Mouse (Mus musculus) kidney, adult 8-10 months (tissue): ENCODE results near the gene Cntrob.
A peak's percentile ranks its signal among the peaks of the same experiment; 100 is the strongest.

Source experiments
- DNase-seq, 2 experiments: peaks; one replicate each; pipeline ENCODE4 v3.0.0; 2022

Gene Cntrob

DNA sequence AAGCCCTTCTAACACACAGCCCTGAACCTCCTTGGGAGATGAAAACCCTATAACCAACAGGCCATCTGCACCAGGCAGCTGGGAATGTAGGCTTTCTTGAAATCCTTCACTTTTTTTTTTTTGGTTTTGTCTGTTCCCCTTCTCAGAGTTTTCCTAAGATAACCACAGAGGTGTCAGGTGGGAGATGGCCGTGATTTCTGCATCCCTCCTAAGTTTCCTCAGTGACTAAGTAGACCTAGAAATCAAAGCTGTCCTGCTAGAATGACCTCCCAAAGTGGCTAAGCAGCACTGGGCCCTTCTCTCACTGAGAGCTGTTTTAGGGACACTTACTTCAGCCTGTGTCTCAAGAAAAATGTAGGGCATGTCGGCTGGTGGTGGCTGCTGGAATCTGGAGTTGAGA lies 25.8 kb downstream of the Cntrob start:
- DNase-seq, result no peak

- no peak for DNase-seq
Observed at GRCm38 (mm10) chr11:69295286-69295685, 28.3 kb downstream of the Cntrob start.

GRCm38 (mm10) chr11:69291111-69291510 lies 32.5 kb downstream of the Cntrob start:
- no peak for DNase-seq

- no peak for DNase-seq
Observed at GRCm38 (mm10) chr11:69277267-69277666, 46.3 kb downstream of the Cntrob start.

GRCm38 (mm10) chr11:69276081-69276480 lies 47.5 kb downstream of the Cntrob start:
- DNase-seq, result no peak

GRCm38 (mm10) chr11:69275650-69276049 lies 47.9 kb downstream of the Cntrob start:
- DNase-seq, result no peak

GRCm38 (mm10) chr11:69272122-69272740 lies 51.3 kb downstream of the Cntrob start:
- peak; percentile 48 to 85 for DNase-seq

- DNase-seq, result peak; percentile 32 to 70
Observed at GRCm38 (mm10) chr11:69269575-69269974, 54.0 kb downstream of the Cntrob start.

- DNase-seq, result no peak
Observed at GRCm38 (mm10) chr11:69268100-69268499, 55.5 kb downstream of the Cntrob start.

- DNase-seq, result no peak
Observed at GRCm38 (mm10) chr11:69267341-69267740, 56.2 kb downstream of the Cntrob start.

GRCm38 (mm10) chr11:69266253-69266652 lies 57.3 kb downstream of the Cntrob start:
- no peak for DNase-seq

- no peak for DNase-seq
Observed at GRCm38 (mm10) chr11:69265410-69265809, 58.2 kb downstream of the Cntrob start.

DNA sequence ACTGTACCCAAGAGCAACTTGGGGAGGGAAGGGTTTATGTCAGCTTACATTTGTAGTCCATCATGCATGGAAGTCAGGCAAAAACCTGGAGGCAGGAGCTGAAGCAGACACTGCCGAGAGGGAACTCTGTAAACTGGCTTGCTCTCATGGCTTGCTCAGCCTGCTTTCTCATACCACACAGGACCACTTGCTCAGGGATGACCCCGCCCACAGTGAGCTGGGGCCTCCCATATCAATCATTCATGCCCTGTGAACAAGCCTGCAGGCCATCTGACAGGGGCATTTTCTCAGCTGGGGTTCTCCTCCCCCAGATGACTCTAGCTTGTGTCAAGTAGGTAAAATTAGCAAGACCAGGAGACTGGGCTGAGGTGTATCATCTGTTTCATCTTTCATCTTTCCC lies 59.3 kb downstream of the Cntrob start:
- no peak for DNase-seq

DNA sequence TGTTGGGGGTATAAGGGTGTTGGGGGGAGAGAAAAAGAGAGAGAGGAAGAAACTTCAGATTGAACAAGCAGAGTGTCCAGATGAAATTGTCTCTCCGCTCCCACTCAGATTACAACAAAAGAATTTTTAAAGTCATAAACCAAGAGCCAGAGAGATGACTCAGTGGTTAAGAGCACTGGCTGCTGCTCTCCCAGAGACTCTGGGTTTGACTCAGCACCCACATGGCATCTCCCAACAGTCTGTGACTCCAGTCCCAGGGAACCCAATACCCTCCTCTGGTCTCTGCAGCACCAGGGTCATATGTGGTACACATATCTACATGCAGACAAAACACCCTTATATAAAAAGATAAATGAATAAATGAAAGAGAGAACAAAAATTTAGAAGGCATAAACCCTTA lies 63.5 kb downstream of the Cntrob start:
- DNase-seq, result no peak

- DNase-seq, result no peak
Observed at GRCm38 (mm10) chr11:69258287-69258686, 65.3 kb downstream of the Cntrob start.

DNA sequence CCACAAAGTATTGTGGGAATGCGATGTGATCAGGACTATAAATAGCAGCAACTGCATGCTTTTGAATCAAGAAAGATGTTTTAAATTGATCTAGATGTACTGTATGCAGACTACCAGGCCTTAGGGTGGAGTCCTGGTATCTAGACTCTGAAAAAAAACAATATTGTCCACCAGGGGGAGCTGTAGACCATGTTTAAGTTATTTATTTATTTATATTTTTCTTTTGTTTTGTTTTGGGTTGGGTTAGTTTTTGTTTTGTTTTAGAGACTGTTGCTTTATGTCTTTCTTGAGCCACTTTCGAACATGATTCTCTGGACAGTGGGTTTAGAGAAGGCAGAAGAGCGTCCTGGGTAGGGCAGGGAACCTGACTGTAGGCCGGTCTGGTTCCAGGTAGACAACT lies 65.8 kb downstream of the Cntrob start:
- peak in 1 of 2 experiments; percentile 17 for DNase-seq

DNA sequence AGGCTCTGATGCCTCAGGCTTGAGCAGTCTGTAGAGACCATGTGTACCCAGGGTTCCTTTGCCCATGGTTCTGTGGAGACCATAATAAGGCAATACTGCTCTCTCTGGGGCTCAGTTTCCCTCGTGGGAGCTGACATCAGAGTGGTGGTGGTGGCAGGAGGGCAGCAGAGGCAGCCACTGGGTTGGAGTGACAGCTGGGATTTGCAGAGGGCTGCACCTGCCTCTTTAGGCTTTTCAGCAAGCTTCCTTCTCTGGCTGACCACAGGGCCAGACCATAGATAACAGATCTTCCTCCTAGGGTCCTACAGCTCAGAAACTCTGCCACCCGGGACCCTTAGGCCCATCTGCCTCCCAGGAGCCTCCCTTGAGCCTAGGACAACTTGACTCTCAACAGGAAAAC lies 66.5 kb downstream of the Cntrob start:
- DNase-seq, result no peak

DNA sequence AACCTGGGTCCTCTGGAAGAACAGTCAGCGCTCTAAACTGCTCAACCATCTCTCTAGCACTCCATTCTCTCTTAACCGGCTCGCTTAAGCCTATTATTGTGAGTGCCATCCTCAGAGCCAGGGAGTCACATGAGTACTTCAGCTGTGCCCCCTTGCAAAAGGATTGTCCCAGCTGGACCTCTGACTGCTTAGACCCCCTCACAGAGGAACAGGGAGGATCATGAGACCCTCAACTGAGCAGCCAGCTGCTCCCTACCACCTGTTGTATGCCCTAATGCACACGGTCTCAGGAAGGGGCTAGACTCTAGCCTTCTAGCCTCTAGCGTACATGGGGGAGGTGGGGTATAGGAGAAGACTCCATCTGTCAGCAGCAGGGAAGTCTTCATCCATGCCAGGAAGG lies 68.8 kb downstream of the Cntrob start:
- DNase-seq, result no peak

DNA sequence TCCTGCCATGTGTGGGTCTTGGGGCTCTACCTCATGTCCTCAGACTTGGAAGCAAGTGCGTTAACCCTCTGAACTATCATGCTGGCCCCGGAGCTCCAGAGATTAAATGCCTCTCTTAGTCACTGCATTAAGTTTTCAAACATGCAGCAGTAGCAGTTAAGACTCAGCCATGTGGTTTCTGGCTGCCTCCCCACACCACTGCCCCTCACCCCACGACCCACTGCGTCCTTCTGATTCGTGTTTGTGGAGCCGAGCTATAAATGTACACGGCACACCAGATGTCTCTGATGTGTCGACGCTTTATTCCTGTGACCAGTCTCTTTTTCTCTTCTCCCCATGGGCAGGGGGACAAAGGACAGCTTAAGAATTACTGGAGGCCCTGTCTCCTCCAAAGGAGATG lies 70.4 kb downstream of the Cntrob start:
- no peak for DNase-seq

GRCm38 (mm10) chr11:69251953-69252352 lies 71.6 kb downstream of the Cntrob start:
- DNase-seq, result no peak

- no peak for DNase-seq
Observed at GRCm38 (mm10) chr11:69251135-69251842, 72.3 kb downstream of the Cntrob start.

- DNase-seq, result no peak
Observed at GRCm38 (mm10) chr11:69250106-69250505, 73.5 kb downstream of the Cntrob start.
